Mouse (Mus musculus): ENCODE measurements around the gene Elf1.
"Not testable (repeated sequence)": the region's sequence is repeated elsewhere in the genome, so short reads cannot be mapped to it uniquely, and the experiment has no call there.

GRCm38 (mm10) chr14:79534656-79535055, 53.7 kb downstream of the Elf1 start:
- TF ChIP-seq CTCF (IDR thresholded peaks at IDR 0.05; ENCODE audit: extremely low read depth, insufficient read depth, insufficient read length, insufficient replicate concordance); POLR2A (IDR thresholded peaks at IDR 0.05; ENCODE audit: low read depth, low read length): not testable (repeated sequence)
